Mouse (Mus musculus) CH12.LX (cell line): Measurements from ENCODE around the gene Polh. TPM values are rescaled to one million over a fixed set of nuclear protein-coding genes. Genes with fewer than 3 reads are reported as not detected.

Experiments used
- DNase-seq: peaks from one replicate; pipeline ENCODE4 v3.0.0-alpha.2; 2013; ENCODE audit errors: extremely low read depth
- H3K27ac ChIP-seq: 2 replicates; pipeline ENCODE4 v1.5.1; 2012; ENCODE audit warnings: low read depth, mild to moderate bottlenecking, control low read depth, moderate library complexity; ENCODE audit not compliant: insufficient read depth
- H3K27me3 ChIP-seq: replicated peaks from 2 replicates; pipeline ENCODE3; 2012; ENCODE audit warnings: inconsistent platforms
- H3K36me3 ChIP-seq, 2 experiments: replicated peaks in 1 of 2; 2 replicates each; pipeline versions ENCODE3 to v1.6.1; 2012; ENCODE audit warnings: inconsistent platforms in 1 of 2, low read length in 1 of 2, mild to moderate bottlenecking in 1 of 2, mixed read lengths in 1 of 2, moderate library complexity in 1 of 2; ENCODE audit not compliant: control insufficient read depth in 1 of 2, insufficient read depth in 1 of 2
- H3K4me1 ChIP-seq, 2 experiments: 2 replicates each; pipeline ENCODE4 v1.6.1; 2012; ENCODE audit warnings: inconsistent platforms in 1 of 2, moderate library complexity in 1 of 2; ENCODE audit not compliant: insufficient read depth in 2 of 2, control insufficient read depth in 1 of 2
- H3K4me2 ChIP-seq: 2 replicates; pipeline ENCODE4 v1.6.1; 2012; ENCODE audit warnings: low read depth, mild to moderate bottlenecking, control low read depth; ENCODE audit not compliant: poor library complexity, insufficient read depth, severe bottlenecking
- H3K4me3 ChIP-seq, 3 experiments: fragments of 150-350 bp in 1 of 3; sonication (generic) in 1 of 3; replicated peaks in 1 of 3; 2 replicates each; pipeline versions ENCODE3 to v1.5.1; 2011 to 2012; ENCODE audit warnings: low read depth in 2 of 3, low read length in 2 of 3, mild to moderate bottlenecking in 2 of 3, moderate library complexity in 2 of 3, control low read depth in 1 of 3, improper control_type of control experiment in 1 of 3, inconsistent platforms in 1 of 3, mixed read lengths in 1 of 3; ENCODE audit not compliant: poor library complexity in 1 of 3
- H3K79me2 ChIP-seq: replicated peaks from 2 replicates; pipeline ENCODE4 v1.6.1; 2012; ENCODE audit warnings: mild to moderate bottlenecking, moderate library complexity; ENCODE audit not compliant: control insufficient read depth, poor library complexity, insufficient read depth, severe bottlenecking; ENCODE audit errors: extremely low read depth
- H3K9ac ChIP-seq: 2 replicates; pipeline ENCODE4 v1.6.1; 2012; ENCODE audit warnings: low read depth, mild to moderate bottlenecking, control low read depth, moderate library complexity; ENCODE audit not compliant: insufficient read depth
- H3K9me3 ChIP-seq: replicated peaks from 2 replicates; pipeline ENCODE3; 2012; ENCODE audit warnings: low read length, inconsistent platforms, mixed read lengths
- BHLHE40 ChIP-seq: IDR thresholded peaks from 2 replicates; pipeline ENCODE4 v1.6.1; 2011; ENCODE audit warnings: mild to moderate bottlenecking, low read depth, low read length, improper control_type of control experiment
- CHD2 ChIP-seq: IDR thresholded peaks from 2 replicates; pipeline ENCODE4 v1.6.1; 2011; ENCODE audit warnings: low read length, improper control_type of control experiment
- CTCF ChIP-seq, 2 experiments: IDR thresholded peaks in 1 of 2; conservative IDR thresholded peaks in 1 of 2; 2 replicates each; pipeline ENCODE4 v1.5.1; 2011 to 2012; ENCODE audit warnings: low read depth in 2 of 2, low read length in 2 of 2, improper control_type of control experiment in 1 of 2, inconsistent platforms in 1 of 2, mild to moderate bottlenecking in 1 of 2, moderate library complexity in 1 of 2
- E2F4 ChIP-seq: IDR thresholded peaks from 2 replicates; pipeline ENCODE4 v1.6.1; 2011; ENCODE audit warnings: low read depth, low read length, improper control_type of control experiment; ENCODE audit not compliant: insufficient replicate concordance
- HCFC1 ChIP-seq: IDR thresholded peaks from 2 replicates; pipeline ENCODE4 v1.6.1; 2012; ENCODE audit warnings: low read depth, mild to moderate bottlenecking, inconsistent platforms, low read length, improper control_type of control experiment
- IRF4 ChIP-seq: IDR thresholded peaks from 2 replicates; pipeline ENCODE4 v1.6.1; 2014; ENCODE audit warnings: low read depth, mild to moderate bottlenecking, inconsistent platforms, low read length, improper control_type of control experiment
- JUN ChIP-seq: IDR thresholded peaks from 2 replicates; pipeline ENCODE4 v1.6.1; 2011; ENCODE audit warnings: low read depth, mild to moderate bottlenecking, low read length, improper control_type of control experiment, moderate library complexity; ENCODE audit not compliant: insufficient read depth
- JUND ChIP-seq: conservative IDR thresholded peaks from 2 replicates; pipeline ENCODE4 v1.6.1; 2011; ENCODE audit warnings: low read depth, low read length, improper control_type of control experiment
- MAFK ChIP-seq: IDR thresholded peaks from 2 replicates; pipeline ENCODE4 v1.6.1; 2011; ENCODE audit warnings: low read length, improper control_type of control experiment; ENCODE audit not compliant: insufficient replicate concordance
- MAX ChIP-seq: IDR thresholded peaks from 2 replicates; pipeline ENCODE4 v1.6.1; 2011; ENCODE audit warnings: low read length, improper control_type of control experiment
- MAZ ChIP-seq: IDR thresholded peaks from 2 replicates; pipeline ENCODE4 v1.6.1; 2012; ENCODE audit warnings: low read depth, mild to moderate bottlenecking, inconsistent platforms, low read length, improper control_type of control experiment, moderate library complexity
- MEF2A ChIP-seq: IDR thresholded peaks from 2 replicates; pipeline ENCODE4 v1.6.1; 2014; ENCODE audit warnings: low read depth, mild to moderate bottlenecking, inconsistent platforms, low read length, improper control_type of control experiment, borderline replicate concordance
- NRF1 ChIP-seq: IDR thresholded peaks from 2 replicates; pipeline ENCODE4 v1.6.1; 2014; ENCODE audit warnings: low read depth, mild to moderate bottlenecking, inconsistent platforms, low read length, improper control_type of control experiment, moderate library complexity
- PAX5 ChIP-seq: IDR thresholded peaks from 2 replicates; pipeline ENCODE4 v1.6.1; 2012; ENCODE audit warnings: low read length, inconsistent platforms, mixed read lengths
- POLR2AphosphoS2 ChIP-seq: IDR thresholded peaks from 2 replicates; pipeline ENCODE4 v1.6.1; 2011; ENCODE audit warnings: low read depth, low read length, improper control_type of control experiment
- SMC3 ChIP-seq: IDR thresholded peaks from 2 replicates; pipeline ENCODE4 v1.6.1; 2011; ENCODE audit warnings: low read depth, low read length, improper control_type of control experiment
- TBP ChIP-seq: conservative IDR thresholded peaks from 2 replicates; pipeline ENCODE4 v1.6.1; 2011; ENCODE audit warnings: low read depth, low read length, improper control_type of control experiment
- UBTF ChIP-seq: IDR thresholded peaks from 2 replicates; pipeline ENCODE4 v1.6.1; 2012; ENCODE audit warnings: low read depth, mild to moderate bottlenecking, inconsistent platforms, low read length, improper control_type of control experiment, moderate library complexity
- USF1 ChIP-seq: IDR thresholded peaks from 2 replicates; pipeline ENCODE4 v1.6.1; 2014; ENCODE audit warnings: low read depth, mild to moderate bottlenecking, inconsistent platforms, low read length, improper control_type of control experiment
- ZC3H11A ChIP-seq: IDR thresholded peaks from 2 replicates; pipeline ENCODE4 v1.6.1; 2012; ENCODE audit warnings: low read depth, mild to moderate bottlenecking, inconsistent platforms, low read length, improper control_type of control experiment
- ZMIZ1 ChIP-seq: IDR thresholded peaks from 2 replicates; pipeline ENCODE4 v1.6.1; 2012; ENCODE audit warnings: low read depth, mild to moderate bottlenecking, inconsistent platforms, low read length, improper control_type of control experiment
- ZNF384 ChIP-seq: IDR thresholded peaks from 2 replicates; pipeline ENCODE4 v1.6.1; 2012; ENCODE audit warnings: low read depth, low read length, improper control_type of control experiment, inconsistent platforms
- dilution Hi-C: fragments of 300-500 bp; cut with MboI; formaldehyde crosslinking; loops from 2 replicates; pipeline ENCODE4 v1.14.3; 2020; ENCODE audit warnings: low sequenced_read_pairs; ENCODE audit not compliant: extremely low pct_unique_long_range_greater_than_20kb, extremely low pct_ligation_motif_present
- in situ Hi-C: fragments of 300-500 bp; cut with MboI; formaldehyde crosslinking; loops from 3 replicates; pipeline ENCODE4 v1.14.3; 2019; ENCODE audit warnings: low sequenced_read_pairs, low pct_ligation_motif_present, low pct_unique_long_range_greater_than_20kb, mixed read lengths
- polyA plus RNA-seq: library from polyadenylated mRNA; unstranded; fragments of >175 nt; gene quantifications from 2 replicates; pipeline ENCODE4 v1.2.1, GENCODE M21; 2012; ENCODE audit warnings: low read depth; ENCODE audit not compliant: insufficient read length
- total RNA-seq, 2 experiments: library from RNA; depleted of rRNA; stranded (reverse); fragments of 300-350 nt in 1 of 2; fragments of >200 nt in 1 of 2; gene quantifications; 2 replicates each; pipeline ENCODE4 v1.2.3; 2012 to 2014

The Polh gene
- total and polyA plus RNA-seq, 3 experiments: 23.1 to 40.4 (median 36.0) TPM

DNA sequence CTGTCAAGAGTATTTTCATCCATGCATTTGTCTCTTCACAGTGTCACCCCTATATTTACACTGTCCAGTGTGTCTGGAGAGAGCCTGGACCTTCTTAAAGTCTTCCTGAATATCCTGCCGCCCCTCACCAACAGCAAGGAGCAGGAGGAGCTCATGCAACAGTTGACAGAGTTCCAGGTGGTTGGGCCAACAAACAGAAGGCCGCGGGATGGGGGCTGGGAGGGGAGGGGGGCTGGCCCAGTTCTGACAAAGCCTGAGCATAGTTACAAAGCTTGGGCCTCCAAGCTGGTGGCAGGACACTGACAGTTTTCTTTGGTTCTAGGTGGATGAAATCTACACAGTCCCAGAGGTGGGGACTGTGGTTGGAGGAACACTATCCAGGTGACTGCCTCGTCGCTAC is 36.2 kb downstream of the Polh start:
- in situ Hi-C loops: no loop called here
- Histone ChIP-seq H3K27ac (no peak overlapping the region), H3K36me3 (peaks cover 70 to 74% of the 10 kb centered on the region in 2 experiments), H3K4me2 (no peak overlapping the region), H3K79me2 (peaks cover 13% of the 10 kb centered on the region), H3K9me3 (no peaks in the 10 kb centered on the region), H3K27me3 (no peaks in the 10 kb centered on the region), H3K9ac (no peak overlapping the region), H3K4me1 (peaks cover 16 to 25% of the 10 kb centered on the region in 2 experiments), H3K4me3 (no peak overlapping the region)
- no peak for TF ChIP-seq TBP
- TF ChIP-seq JUND: no peak
- no peak for TF ChIP-seq HCFC1
- no peak for TF ChIP-seq ZNF384
- no peak for TF ChIP-seq MAX
- TF ChIP-seq NRF1: no peak
- TF ChIP-seq MAZ: no peak
- no peak for TF ChIP-seq IRF4
- dilution Hi-C loops: no loop called here
- no peak for DNase-seq

DNA sequence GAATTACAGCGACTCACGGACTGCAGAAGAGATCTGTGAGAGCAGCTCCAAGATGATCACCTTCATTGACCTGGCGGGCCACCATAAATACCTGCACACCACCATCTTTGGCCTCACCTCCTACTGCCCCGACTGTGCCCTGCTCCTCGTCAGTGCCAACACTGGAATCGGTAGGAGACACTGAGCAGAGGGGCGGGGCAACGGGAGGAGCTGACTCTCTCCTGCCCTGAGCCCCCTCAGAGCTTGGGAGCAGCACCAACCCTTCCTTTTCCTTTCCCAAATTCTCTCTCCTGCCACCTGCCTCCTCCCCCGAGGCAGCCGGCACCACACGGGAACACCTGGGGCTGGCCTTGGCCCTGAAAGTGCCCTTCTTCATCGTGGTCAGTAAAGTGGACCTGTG is 37.0 kb downstream of the Polh start:
- H3K9ac ChIP-seq: no peak overlapping the region
- H3K36me3 ChIP-seq: peaks cover 63 to 66% of the 10 kb centered on the region in 2 experiments
- in situ Hi-C loops: no loop called here
- no peak overlapping the region for H3K4me2 ChIP-seq
- H3K4me3 ChIP-seq: no peak overlapping the region
- no peaks in the 10 kb centered on the region for H3K27me3 ChIP-seq
- dilution Hi-C loops: no loop called here
- no peaks in the 10 kb centered on the region for H3K9me3 ChIP-seq
- peaks cover 16 to 25% of the 10 kb centered on the region in 2 experiments for H3K4me1 ChIP-seq
- H3K27ac ChIP-seq: no peak overlapping the region
- no peak for DNase-seq
- H3K79me2 ChIP-seq: peaks cover 15% of the 10 kb centered on the region
- TF ChIP-seq CHD2 (no peak), IRF4 (no peak), ZC3H11A (no peak), JUN (no peak), MAFK (no peak), CTCF (conservative IDR thresholded peaks at IDR 0.05 in 1 of 2, IDR thresholded peaks at IDR 0.05 in 1 of 2; ENCODE audit: low read depth in 2 of 2, low read length in 2 of 2) (no peak), E2F4 (no peak), MAX (no peak), BHLHE40 (no peak), ZMIZ1 (no peak), POLR2AphosphoS2 (no peak), SMC3 (no peak), JUND (no peak), MEF2A (no peak), UBTF (no peak), MAZ (no peak), NRF1 (no peak), USF1 (no peak), PAX5 (no peak)
- TF ChIP-seq, all 38 proteins: peak for 0
